Mouse (Mus musculus): Measurements from ENCODE around the gene Aaas.

DNA sequence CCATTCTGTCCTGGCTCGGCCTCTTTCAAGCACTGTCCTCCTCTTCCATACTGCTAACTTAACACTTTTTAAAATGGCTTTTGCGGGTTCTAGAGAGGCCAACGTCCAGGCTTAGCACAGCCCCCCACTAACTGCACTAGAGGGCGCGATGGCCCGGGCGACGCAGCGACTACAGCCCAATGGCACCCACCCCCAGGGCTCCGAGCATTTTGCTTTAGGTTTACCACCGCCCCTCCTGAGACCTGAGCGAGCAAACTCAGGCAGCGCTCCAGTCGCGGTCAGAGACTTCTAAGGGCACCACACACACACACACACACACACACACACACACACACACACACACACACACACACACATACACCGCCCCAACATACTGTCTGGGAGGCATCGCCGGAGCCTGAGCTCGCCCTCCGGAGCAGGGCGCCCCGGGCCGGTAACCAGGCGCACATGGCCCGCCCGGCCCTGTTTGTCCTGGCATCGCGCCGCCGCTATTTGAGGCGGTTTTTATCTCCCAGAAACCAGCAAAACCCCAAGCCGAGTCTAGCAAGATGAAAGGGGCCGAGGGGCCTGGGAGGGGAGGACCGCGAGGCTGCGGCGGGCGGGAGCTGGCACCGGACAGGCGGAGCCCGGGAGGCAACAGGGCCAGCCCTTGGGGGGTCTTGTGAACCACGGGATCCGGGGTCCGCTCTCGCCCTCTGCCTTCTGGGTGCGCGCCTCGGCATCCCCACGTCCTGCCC, 4.7 kb upstream of the Aaas start:
- peak; percentile 45 for TF ChIP-seq POLR2A (IDR thresholded peaks at IDR 0.05; ENCODE audit: low read depth, low read length)
- TF ChIP-seq CTCF (IDR thresholded peaks at IDR 0.05; ENCODE audit: borderline replicate concordance, insufficient read depth, low read length), result peak; percentile 8; the same call in 1 of the 2 replicates
